Mouse (Mus musculus): ENCODE results near the gene Sept9. TPM values are rescaled to one million over a fixed set of nuclear protein-coding genes. Genes with fewer than 3 reads are reported as not detected.

The Sept9 gene
- polyA plus RNA-seq, 1 experiment from 2014 or later = 182 TPM

GRCm38 (mm10) chr11:117408442-117409031 lies 209.1 kb downstream of the Sept9 start:
- ATAC-seq (replicated peaks; ENCODE audit: insufficient number of reproducible peaks, low FRiP score, low TSS enrichment, low read depth) = no peak; the same call in 1 of the 2 replicates
- peaks cover 13% of the 10 kb centered on the region for H3K4me1 ChIP-seq (ENCODE audit: control insufficient read depth, insufficient read depth, low read length)
- H3K36me3 ChIP-seq (replicated peaks; ENCODE audit: control insufficient read depth, insufficient read depth, low read depth, low read length) = no peaks in the 10 kb centered on the region
- peak overlapping the region; percentile 70 for H3K4me2 ChIP-seq (ENCODE audit: low read depth, low read length)
- 6% methylated on average over 16 of the region's 16 CpGs for WGBS
- no peak overlapping the region for H3K27ac ChIP-seq (replicated peaks; ENCODE audit: low read depth, low read length)
- H3K4me3 ChIP-seq (ENCODE audit: low read depth, low read length) = peak overlapping the region; percentile 26
- H3K9me3 ChIP-seq (replicated peaks; ENCODE audit: control insufficient read depth, low read length) = no peaks in the 10 kb centered on the region
- no peak overlapping the region for H3K9ac ChIP-seq (replicated peaks; ENCODE audit: low read length)
- peaks cover under 1% of the 10 kb centered on the region; the same call in 1 of the 2 replicates for H3K27me3 ChIP-seq (ENCODE audit: control insufficient read depth, insufficient read depth, low read length)
- no peak for DNase-seq (ENCODE audit: low spot score)

- Histone ChIP-seq H3K4me2 (ENCODE audit: low read depth, low read length) (no peak overlapping the region), H3K9ac (replicated peaks; ENCODE audit: low read length) (no peak overlapping the region), H3K36me3 (replicated peaks; ENCODE audit: control insufficient read depth, insufficient read depth, low read depth, low read length) (no peaks in the 10 kb centered on the region), H3K27me3 (ENCODE audit: control insufficient read depth, insufficient read depth, low read length) (peaks cover 3% of the 10 kb centered on the region), H3K9me3 (replicated peaks; ENCODE audit: control insufficient read depth, low read length) (no peaks in the 10 kb centered on the region), H3K4me3 (ENCODE audit: low read depth, low read length) (no peak overlapping the region), H3K4me1 (ENCODE audit: control insufficient read depth, insufficient read depth, low read length) (peaks cover 13% of the 10 kb centered on the region), H3K27ac (replicated peaks; ENCODE audit: low read depth, low read length) (no peak overlapping the region)
- ATAC-seq (replicated peaks; ENCODE audit: insufficient number of reproducible peaks, low FRiP score, low TSS enrichment, low read depth) (no peak), DNase-seq (ENCODE audit: low spot score) (no peak)
- WGBS = 68% methylated on average over 11 of the region's 11 CpGs
Observed at GRCm38 (mm10) chr11:117409331-117409730, 209.9 kb downstream of the Sept9 start.

GRCm38 (mm10) chr11:117410059-117410458 lies 210.6 kb downstream of the Sept9 start:
- ATAC-seq (replicated peaks; ENCODE audit: insufficient number of reproducible peaks, low FRiP score, low TSS enrichment, low read depth) (no peak), DNase-seq (ENCODE audit: low spot score) (no peak)
- no peaks in the 10 kb centered on the region for H3K36me3 ChIP-seq (replicated peaks; ENCODE audit: control insufficient read depth, insufficient read depth, low read depth, low read length)
- WGBS = 14% methylated on average over 6 of the region's 6 CpGs
- H3K27me3 ChIP-seq (ENCODE audit: control insufficient read depth, insufficient read depth, low read length) = peaks cover 4% of the 10 kb centered on the region
- H3K9me3 ChIP-seq (replicated peaks; ENCODE audit: control insufficient read depth, low read length) = no peaks in the 10 kb centered on the region
- no peak overlapping the region for H3K4me2 ChIP-seq (ENCODE audit: low read depth, low read length)
- H3K27ac ChIP-seq (replicated peaks; ENCODE audit: low read depth, low read length) = no peak overlapping the region; the same call in 1 of the 2 replicates
- H3K9ac ChIP-seq (replicated peaks; ENCODE audit: low read length) = no peak overlapping the region; the same call in 1 of the 2 replicates
- no peak overlapping the region for H3K4me3 ChIP-seq (ENCODE audit: low read depth, low read length)
- peaks cover 14% of the 10 kb centered on the region for H3K4me1 ChIP-seq (ENCODE audit: control insufficient read depth, insufficient read depth, low read length)

- peaks cover 14% of the 10 kb centered on the region for H3K4me1 ChIP-seq (ENCODE audit: control insufficient read depth, insufficient read depth, low read length)
- DNase-seq (ENCODE audit: low spot score) (no peak), ATAC-seq (replicated peaks; ENCODE audit: insufficient number of reproducible peaks, low FRiP score, low TSS enrichment, low read depth) (no peak)
- no peaks in the 10 kb centered on the region for H3K36me3 ChIP-seq (replicated peaks; ENCODE audit: control insufficient read depth, insufficient read depth, low read depth, low read length)
- no peak overlapping the region for H3K4me3 ChIP-seq (ENCODE audit: low read depth, low read length)
- H3K4me2 ChIP-seq (ENCODE audit: low read depth, low read length) = no peak overlapping the region
- H3K27ac ChIP-seq (replicated peaks; ENCODE audit: low read depth, low read length) = no peak overlapping the region
- WGBS = 83% methylated on average over 4 of the region's 4 CpGs
- H3K27me3 ChIP-seq (ENCODE audit: control insufficient read depth, insufficient read depth, low read length) = peaks cover 4% of the 10 kb centered on the region
- no peak overlapping the region for H3K9ac ChIP-seq (replicated peaks; ENCODE audit: low read length)
- no peaks in the 10 kb centered on the region for H3K9me3 ChIP-seq (replicated peaks; ENCODE audit: control insufficient read depth, low read length)
Observed at GRCm38 (mm10) chr11:117411663-117412062, 212.2 kb downstream of the Sept9 start.

Other genes with a start within 250 kb of the Sept9 start
- 25.4 and 28.3 TPM in 2 replicates for gene Sec14l1, start 84.5 kb upstream of the Sept9 start, polyA plus RNA-seq (2014; fragmentation: Nextera tagmentation; extraction: Ambion mirVana)

Measured in embryonic facial prominence, embryonic 11.5 days (tissue).